In genomic region chr2:127584436-127584858, GRCm38 (mm10) we compare ENCODE assay signal across 8 mouse cellular contexts. TPM values are rescaled to one million over a fixed set of nuclear protein-coding genes. Genes with fewer than 3 reads are reported as not detected.
DNase-seq lines count a peak whose midpoint lies in the region; ATAC-seq lines count a peak whose summit lies in the region.

No protein-coding gene starts in this region.

- no peaks in the 10 kb centered on the region for H3K27me3 ChIP-seq in heart, embryonic 10.5 days (ENCODE audit: insufficient read depth, poor library complexity, severe bottlenecking)
- H3K27me3 ChIP-seq in kidney, embryonic 15.5 days, result no peaks in the 10 kb centered on the region

- 0 out of 2 replicates have a peak, but pooled peaks cover 2% of the 10 kb centered on the region for H3K36me3 ChIP-seq in heart, embryonic 10.5 days
- H3K36me3 ChIP-seq in kidney, embryonic 15.5 days, result peaks cover 3% of the 10 kb centered on the region; the same call in 1 of the 2 replicates

- peak; percentile 68 for ATAC-seq in erythroblast, adult 5-6 weeks (replicated peaks; ENCODE audit: low FRiP score, poor library complexity, severe bottlenecking)
- peak; percentile 84 for ATAC-seq in kidney, embryonic 15.5 days (replicated peaks; ENCODE audit: low FRiP score)
- ATAC-seq in monocyte, adult 5-6 weeks (replicated peaks; ENCODE audit: insufficient number of reproducible peaks, low FRiP score, low TSS enrichment, poor library complexity, severe bottlenecking), result peak; percentile 92

- peak overlapping the region; percentile 71 for H3K9ac ChIP-seq in kidney, embryonic 15.5 days

- peak overlapping the region; percentile 74 for H3K4me3 ChIP-seq in heart, embryonic 10.5 days
- H3K4me3 ChIP-seq in kidney, embryonic 15.5 days (replicated peaks), result peak overlapping the region; percentile 69

- peaks cover 23% of the 10 kb centered on the region for H3K4me1 ChIP-seq in heart, embryonic 10.5 days
- peaks cover 33% of the 10 kb centered on the region for H3K4me1 ChIP-seq in kidney, embryonic 15.5 days

- WGBS in heart, embryonic 10.5 days, result 0% methylated on average over 24 of the region's 24 CpGs
- under 1% methylated on average over 24 of the region's 24 CpGs for WGBS in kidney, embryonic 15.5 days

- H3K27ac ChIP-seq in heart, embryonic 10.5 days, result peak overlapping the region; percentile 80
- no peak overlapping the region for H3K27ac ChIP-seq in kidney, embryonic 15.5 days

- H3K9me3 ChIP-seq in heart, embryonic 10.5 days, result no peaks in the 10 kb centered on the region
- H3K9me3 ChIP-seq in kidney, embryonic 15.5 days (replicated peaks), result no peaks in the 10 kb centered on the region

- H3K4me2 ChIP-seq in kidney, embryonic 15.5 days, result peak overlapping the region; percentile 84

- DNase-seq in B cell, adult 2 months, result peak; percentile 87 to 89
- DNase-seq in brain, adult 2 months (ENCODE audit: low read depth, low spot score), result peak; percentile 98
- DNase-seq in heart, embryonic 10.5 days (ENCODE audit: low spot score), result peak; percentile 98
- DNase-seq in liver, result peak; percentile 93
- peak; percentile 85 to 93 for DNase-seq in spleen, postnatal 4 days (ENCODE audit: low spot score in 2 of 2)

RNA-seq across cellular contexts. Expression of gene Zfp661, which starts 2.4 kb away (rescaled TPM):
- 0.42 TPM in 1 of 2 replicates, not detected in the other for total RNA-seq in erythroblast, adult 5-6 weeks (2015; ENCODE audit: low replicate concordance)
- total RNA-seq in erythroblast, adult 5-6 weeks (2017; ENCODE audit: low replicate concordance), result 0.17 and 0.28 TPM in 2 replicates
- 2.8 and 4.4 TPM in 2 replicates for polyA plus RNA-seq in heart, embryonic 10.5 days (2016; fragmentation: Nextera tagmentation; extraction: Ambion mirVana)
- polyA plus RNA-seq in kidney, embryonic 15.5 days (2015; fragmentation: Nextera tagmentation; extraction: Ambion mirVana), result 4.5 and 5.1 TPM in 2 replicates
- total RNA-seq in monocyte, adult 5-6 weeks (2017), result 1.3 to 2.9 TPM (median 2.2 TPM) in 3 replicates

RNA-seq across cellular contexts. Expression of gene Mrps5, which starts 2.6 kb away (rescaled TPM):
- 5.4 and 8.8 TPM in 2 replicates for total RNA-seq in erythroblast, adult 5-6 weeks (2015; ENCODE audit: low replicate concordance)
- 24.6 and 24.7 TPM in 2 replicates for total RNA-seq in erythroblast, adult 5-6 weeks (2017; ENCODE audit: low replicate concordance)
- 155 and 156 TPM in 2 replicates for polyA plus RNA-seq in heart, embryonic 10.5 days (2016; fragmentation: Nextera tagmentation; extraction: Ambion mirVana)
- polyA plus RNA-seq in kidney, embryonic 15.5 days (2015; fragmentation: Nextera tagmentation; extraction: Ambion mirVana), result 150 and 161 TPM in 2 replicates
- 29.1 to 59.9 TPM (median 46.1 TPM) in 3 replicates for total RNA-seq in monocyte, adult 5-6 weeks (2017)

RNA-seq across cellular contexts. Expression of gene Prom2, which starts 43.2 kb away (rescaled TPM):
- not detected in 2 replicates for total RNA-seq in erythroblast, adult 5-6 weeks (2015; ENCODE audit: low replicate concordance)
- total RNA-seq in erythroblast, adult 5-6 weeks (2017; ENCODE audit: low replicate concordance), result not detected in 2 replicates
- polyA plus RNA-seq in heart, embryonic 10.5 days (2016; fragmentation: Nextera tagmentation; extraction: Ambion mirVana), result 0.33 and 1.2 TPM in 2 replicates
- 2.0 and 2.2 TPM in 2 replicates for polyA plus RNA-seq in kidney, embryonic 15.5 days (2015; fragmentation: Nextera tagmentation; extraction: Ambion mirVana)
- total RNA-seq in monocyte, adult 5-6 weeks (2017), result not detected in 3 replicates
